Mouse (Mus musculus): Measurements from ENCODE around the gene Ap1m1.

Gene Ap1m1

DNA sequence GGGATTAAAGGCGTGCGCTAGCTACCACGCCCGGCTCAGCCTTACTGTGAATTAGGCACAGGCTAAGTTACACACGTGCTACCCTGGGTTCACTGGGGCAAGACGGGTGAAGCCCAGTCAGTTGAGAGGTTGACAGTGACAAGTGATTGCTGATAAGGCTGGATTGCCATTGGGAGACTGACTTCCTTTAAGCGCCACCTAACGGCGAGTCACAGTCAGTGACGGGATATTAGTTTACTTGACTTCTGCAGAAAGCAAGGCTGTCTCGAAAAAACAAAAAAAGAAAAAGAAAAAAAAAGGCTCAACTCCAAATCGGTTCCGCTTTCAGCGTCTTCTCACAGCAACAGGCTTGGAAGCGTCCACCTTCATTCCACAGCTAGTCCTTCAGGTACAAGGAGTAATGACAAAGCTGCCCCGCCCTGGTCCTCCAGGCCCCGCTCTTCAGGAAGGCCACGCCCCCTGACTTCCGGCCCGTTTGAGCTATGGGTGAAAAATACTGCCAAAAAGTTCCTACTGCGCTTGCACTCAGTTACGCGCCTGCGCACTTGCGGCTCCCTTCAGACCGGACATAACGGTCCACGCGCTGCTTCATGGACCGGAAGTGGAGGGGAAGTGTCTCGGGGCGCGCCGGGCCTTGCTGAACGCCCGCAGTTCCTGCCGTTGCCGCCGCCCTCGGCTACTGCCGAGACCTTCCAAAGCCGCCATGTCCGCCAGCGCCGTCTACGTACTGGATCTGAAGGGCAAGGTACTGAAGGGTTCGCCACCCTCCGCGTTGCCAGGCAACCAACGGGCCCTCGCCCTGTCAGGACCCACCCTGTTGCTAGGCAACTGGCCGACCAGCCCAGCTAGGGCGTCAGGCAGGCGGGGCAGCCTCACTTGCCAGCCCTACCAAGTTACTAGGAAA lies at the start of gene Ap1m1:
Ap1m1 (plus strand) TSS at position 520 of the 904 bp plus-strand sequence.
- peak; percentile 94 for DNase-seq (ENCODE audit: low read depth in 2 of 2, low spot score in 2 of 2)

- DNase-seq (ENCODE audit: low read depth in 2 of 2, low spot score in 2 of 2): no peak
Observed at GRCm38 (mm10) chr8:72190215-72190539, 49.6 kb upstream of the Ap1m1 start.

GRCm38 (mm10) chr8:72192065-72192464 lies 47.8 kb upstream of the Ap1m1 start:
- DNase-seq (ENCODE audit: low read depth in 2 of 2, low spot score in 2 of 2): no peak

DNA sequence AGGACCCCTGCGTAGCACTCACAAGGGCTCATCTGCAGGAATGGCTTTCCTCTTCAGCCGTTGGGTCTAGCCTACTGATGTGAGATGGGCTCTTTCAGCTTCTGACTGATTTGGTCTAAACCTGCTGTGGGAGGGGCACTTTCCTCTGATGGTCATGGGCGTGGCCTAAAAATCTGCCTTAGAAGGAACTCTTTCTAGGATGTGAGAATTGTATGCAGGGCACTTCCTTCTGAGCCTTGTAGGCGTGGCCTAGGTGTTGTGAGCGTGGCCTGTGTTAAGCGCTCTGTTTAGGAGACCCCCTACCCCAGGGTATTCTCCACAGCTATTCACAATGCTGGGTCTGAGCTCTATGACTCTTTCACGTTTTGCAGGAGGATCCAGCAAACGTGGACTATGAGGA lies 41.8 kb upstream of the Ap1m1 start:
- DNase-seq (ENCODE audit: low read depth in 2 of 2, low spot score in 2 of 2): no peak

- no peak for DNase-seq (ENCODE audit: low read depth in 2 of 2, low spot score in 2 of 2)
Observed at GRCm38 (mm10) chr8:72208582-72208981, 31.2 kb upstream of the Ap1m1 start.

DNA sequence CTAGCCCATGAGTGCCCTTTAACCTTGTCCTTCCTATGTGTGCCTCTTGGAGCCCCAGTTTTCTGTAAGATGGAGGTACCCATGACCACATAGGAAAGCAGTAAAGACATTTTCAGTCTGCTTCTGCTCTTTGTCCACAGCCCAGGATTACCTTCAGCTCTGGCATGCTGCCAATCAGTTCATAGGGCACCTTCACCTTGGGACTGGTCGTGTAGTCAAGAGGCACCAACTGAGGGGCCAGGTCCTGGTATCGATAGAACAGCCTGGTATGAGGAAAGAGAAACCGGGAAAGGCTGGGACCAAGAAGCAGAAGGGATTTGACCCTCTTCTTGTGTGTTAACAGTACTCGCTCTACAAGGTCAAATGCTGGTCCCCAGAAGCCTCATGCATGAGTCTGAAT lies 29.6 kb upstream of the Ap1m1 start:
- DNase-seq (ENCODE audit: low read depth in 2 of 2, low spot score in 2 of 2): no peak

GRCm38 (mm10) chr8:72210710-72211109 lies 29.1 kb upstream of the Ap1m1 start:
- no peak for DNase-seq (ENCODE audit: low read depth in 2 of 2, low spot score in 2 of 2)

GRCm38 (mm10) chr8:72211846-72212245 lies 28.0 kb upstream of the Ap1m1 start:
- DNase-seq (ENCODE audit: low read depth in 2 of 2, low spot score in 2 of 2): no peak

DNA sequence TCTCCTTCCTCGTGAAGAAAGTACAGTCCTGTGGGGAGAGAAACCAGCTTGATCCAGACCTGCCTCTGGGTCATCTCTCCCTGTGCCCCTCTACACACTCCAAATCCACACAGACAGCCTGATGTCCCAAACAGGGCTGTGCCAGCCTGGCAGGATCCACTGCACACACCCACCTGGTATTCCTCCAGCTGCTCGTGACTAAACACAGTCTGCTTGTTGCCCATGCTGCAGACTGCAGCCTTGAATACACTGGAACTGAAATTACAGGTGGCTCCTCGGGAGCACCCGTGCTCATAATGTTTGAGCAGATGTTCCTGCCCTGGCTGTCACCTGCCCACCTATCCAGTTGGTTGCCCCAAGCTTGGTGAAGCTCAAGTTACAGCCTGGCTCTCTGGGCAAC lies 27.1 kb upstream of the Ap1m1 start, which contains the start of gene Cib3:
Cib3 (minus strand) TSS at position 87 of the 400 bp plus-strand sequence.
- DNase-seq (ENCODE audit: low read depth in 2 of 2, low spot score in 2 of 2): no peak

- no peak for DNase-seq (ENCODE audit: low read depth in 2 of 2, low spot score in 2 of 2)
Observed at GRCm38 (mm10) chr8:72213536-72213935, 26.3 kb upstream of the Ap1m1 start, which contains the start of gene Gm11034. Gene Gm11034 (minus strand): TSS chr8:72213636.

DNA sequence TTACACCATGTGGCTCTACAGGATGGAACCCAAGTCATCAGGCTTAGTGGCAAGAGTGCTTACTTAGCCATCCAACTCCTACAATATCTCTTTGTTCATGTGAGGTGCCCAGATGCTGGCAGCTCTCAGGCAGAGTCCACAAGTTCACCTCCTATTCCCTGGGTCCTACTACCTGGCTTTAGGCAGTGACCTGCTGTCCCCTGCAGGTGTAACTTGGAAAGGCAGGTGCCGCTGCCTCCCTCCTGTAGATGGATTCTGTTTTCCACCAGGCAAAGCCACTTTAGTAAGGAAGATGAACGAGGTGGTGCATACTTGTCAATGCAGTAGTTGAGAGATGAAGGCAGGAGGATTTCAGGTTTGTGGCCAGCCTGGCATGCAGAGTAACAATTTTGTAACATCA lies 24.8 kb upstream of the Ap1m1 start:
- peak; percentile 47 to 52 for DNase-seq (ENCODE audit: low read depth in 2 of 2, low spot score in 2 of 2)

DNA sequence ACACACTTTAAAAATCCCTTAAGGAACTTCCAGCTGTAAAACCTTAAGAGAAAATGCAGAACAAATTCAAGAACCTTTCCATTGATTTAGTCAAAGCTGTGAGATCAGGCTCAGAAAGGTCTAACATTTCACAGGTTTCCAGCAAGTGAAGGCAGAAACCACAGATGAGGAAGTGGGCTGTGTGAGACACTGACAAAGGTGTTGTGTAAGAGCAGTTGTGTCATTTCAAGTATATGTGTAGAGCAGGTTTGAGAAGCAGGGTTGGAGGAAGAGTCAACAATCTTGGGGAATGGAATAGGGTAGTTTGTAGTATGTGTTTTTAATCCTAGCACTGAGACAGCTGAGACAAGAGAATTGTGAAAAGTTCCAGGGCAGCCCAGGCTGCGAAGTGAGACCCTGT lies 23.9 kb upstream of the Ap1m1 start:
- peak; percentile 19 to 26 for DNase-seq (ENCODE audit: low read depth in 2 of 2, low spot score in 2 of 2)

DNA sequence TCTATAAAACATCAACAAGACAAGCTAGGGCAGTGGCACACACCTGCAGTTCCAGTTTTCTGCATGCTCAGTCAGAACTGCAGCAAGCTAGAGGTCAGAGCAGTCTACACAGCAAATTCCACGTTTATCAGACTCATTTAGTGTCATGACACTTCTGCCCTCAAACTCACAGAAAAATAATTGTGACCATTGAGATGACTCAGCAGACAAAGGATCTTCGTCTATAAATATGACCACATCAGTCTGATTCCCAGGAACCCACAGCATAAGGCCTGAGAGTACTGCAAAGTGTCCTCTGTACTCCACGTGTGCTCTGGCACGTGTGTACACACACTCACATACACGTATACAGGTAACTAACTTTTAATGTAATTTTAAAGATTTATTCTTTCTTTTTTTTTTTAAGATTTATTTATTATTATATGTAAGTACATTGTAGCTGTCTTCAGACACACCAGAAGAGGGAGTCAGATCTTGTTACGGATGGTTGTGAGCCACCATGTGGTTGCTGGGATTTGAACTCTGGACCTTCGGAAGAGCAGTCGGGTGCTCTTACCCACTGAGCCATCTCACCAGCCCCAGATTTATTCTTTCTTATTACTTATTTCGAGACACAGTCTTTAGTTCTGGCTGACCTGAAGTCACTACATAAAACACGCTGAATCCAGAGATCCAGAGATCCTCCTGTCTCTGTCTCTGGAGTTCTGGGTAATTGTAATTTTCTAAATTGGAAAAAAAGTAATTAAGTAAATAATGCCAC lies 20.9 kb upstream of the Ap1m1 start:
- DNase-seq (ENCODE audit: low read depth in 2 of 2, low spot score in 2 of 2): no peak

DNA sequence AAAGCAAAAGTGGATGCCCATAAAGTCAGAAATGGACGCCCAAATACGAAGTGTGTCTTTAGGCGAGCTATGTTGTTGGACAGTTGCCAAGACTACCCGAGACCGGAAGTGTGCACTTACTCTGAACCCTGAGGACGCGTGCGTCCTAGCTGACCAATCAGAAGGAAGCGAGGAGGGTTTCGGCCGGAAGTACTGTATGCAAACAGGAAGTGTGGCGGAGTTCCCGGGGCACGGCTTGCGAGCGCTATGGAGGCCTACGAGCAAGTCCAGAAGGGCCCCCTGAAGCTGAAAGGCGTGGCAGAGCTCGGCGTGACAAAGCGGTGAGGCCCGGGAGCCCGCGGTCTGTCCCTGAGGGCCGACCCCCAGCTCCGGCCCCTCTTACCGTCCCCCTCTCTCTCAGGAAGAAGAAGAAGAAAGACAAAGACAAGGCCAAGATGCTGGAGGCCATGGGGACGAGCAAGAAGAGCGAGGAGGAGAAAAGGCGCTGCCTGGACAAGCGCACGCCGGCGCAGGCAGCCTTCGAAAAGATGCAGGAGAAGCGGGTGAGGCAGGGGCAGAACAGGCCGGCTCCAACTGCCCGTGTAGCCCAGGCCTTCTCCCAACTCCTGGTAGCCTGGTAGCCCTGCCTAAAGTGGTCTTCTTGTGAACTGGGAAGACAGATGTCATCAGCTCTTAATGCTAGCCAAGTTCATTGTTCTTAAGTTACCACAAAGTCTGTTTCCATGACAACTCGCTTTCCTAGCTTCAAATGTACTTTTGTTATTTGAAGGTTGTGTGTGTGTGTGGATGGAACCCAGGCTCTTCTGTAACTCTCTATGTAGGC lies 20.1 kb upstream of the Ap1m1 start, which contains the start of gene Fam32a:
Fam32a (plus strand) TSS at position 190 of the 823 bp plus-strand sequence.
- DNase-seq (ENCODE audit: low read depth in 2 of 2, low spot score in 2 of 2): peak; percentile 80 to 81

DNA sequence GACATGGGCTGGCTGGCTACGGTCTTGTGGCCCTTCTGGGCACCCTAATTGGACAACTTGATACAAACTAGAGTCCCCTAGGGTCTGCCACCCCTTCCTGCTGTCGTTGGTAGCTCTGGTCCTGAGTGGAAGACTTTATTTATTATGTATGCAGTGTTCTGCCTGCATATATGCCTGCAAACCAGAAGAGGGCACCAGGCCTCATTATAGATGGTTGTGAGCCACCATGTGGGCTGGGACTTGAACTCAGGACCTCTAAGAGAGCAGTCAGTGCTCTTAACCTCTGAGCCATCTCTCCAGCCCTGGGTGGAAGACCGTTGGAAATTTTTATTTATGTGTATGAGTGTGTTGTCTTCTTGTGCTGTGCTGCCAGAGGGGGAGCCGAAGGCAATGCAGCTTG lies 19.1 kb upstream of the Ap1m1 start:
- no peak for DNase-seq (ENCODE audit: low read depth in 2 of 2, low spot score in 2 of 2)

DNA sequence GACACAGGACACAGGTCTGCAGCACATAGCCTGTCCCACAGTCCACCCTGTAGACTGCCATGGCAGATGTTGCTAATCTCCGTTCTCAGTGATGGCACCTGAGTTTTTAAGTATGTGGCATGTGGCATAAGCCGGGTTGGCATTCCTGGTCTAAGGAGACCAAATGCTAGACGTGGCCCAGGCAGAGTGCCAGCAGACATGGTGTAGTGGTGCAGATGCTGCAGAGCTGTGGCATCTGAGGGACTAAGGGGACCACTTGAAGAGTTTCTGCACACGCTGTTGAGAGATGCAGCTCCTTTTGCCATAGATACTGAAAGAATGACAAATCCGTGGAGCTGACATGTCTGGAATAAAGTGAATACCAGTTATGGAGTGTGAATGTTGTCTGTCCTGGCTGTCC lies 17.2 kb upstream of the Ap1m1 start:
- no peak for DNase-seq (ENCODE audit: low read depth in 2 of 2, low spot score in 2 of 2)

DNA sequence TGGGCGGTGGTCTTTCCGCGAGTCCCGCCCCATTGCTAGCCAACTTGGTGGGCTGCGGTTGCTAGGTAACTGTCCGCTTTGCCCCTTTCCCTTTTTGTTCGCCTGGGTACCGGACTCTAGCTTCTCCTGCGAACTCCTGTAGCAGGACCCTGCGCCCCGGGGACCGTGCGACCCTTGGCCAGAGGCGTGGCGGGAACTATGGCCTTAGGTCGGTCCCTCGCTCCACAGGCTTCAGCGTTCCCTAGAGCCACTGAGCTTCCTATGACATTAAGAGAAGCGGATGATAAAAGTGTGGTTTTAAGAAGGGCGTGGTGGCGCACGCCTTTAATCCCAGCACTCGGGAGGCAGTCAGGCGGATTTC lies 565 bp downstream of the Ap1m1 start:
- DNase-seq (ENCODE audit: low read depth in 2 of 2, low spot score in 2 of 2): no peak

DNA sequence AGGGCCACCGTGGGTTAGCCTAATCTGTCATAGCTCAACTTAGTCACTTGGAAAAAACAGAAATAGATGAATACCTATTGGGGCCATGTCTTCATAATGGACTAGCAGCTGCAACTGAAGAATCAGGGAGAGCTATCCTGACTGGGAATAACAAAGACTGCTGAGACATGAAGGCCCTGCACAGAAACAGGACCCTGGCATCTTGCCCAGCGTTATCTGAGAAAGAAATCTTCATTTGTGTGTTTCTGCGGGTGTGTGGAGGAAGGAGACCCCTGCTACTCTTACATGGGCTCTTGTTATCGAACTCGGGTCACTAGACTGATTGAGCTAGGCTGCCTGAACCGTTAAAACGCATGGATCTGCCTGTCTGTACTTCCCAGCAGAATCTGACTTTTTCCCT lies 1.1 kb downstream of the Ap1m1 start:
- no peak for DNase-seq (ENCODE audit: low read depth in 2 of 2, low spot score in 2 of 2)

DNA sequence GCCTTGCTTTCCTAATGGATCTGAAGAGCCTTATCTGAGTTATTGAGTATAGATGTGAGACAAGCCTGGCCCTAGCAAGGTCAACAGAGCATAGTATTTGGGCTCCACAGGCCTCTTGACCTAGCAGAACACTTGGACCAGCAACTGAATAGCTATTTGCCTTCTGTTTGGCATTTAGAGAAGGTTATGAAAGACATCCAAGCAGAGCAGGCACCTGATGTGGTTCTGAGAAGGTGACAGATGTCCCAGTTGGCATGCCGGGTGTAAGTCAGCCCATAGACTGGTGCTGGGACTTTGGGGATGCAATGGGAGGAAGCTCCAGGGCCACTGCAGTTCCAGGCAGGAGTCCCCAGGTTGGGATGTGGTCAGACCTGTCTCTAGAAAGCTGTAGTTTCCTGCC lies 2.4 kb downstream of the Ap1m1 start:
- DNase-seq (ENCODE audit: low read depth in 2 of 2, low spot score in 2 of 2): no peak

- DNase-seq (ENCODE audit: low read depth in 2 of 2, low spot score in 2 of 2): no peak
Observed at GRCm38 (mm10) chr8:72244610-72245009, 4.8 kb downstream of the Ap1m1 start.

DNA sequence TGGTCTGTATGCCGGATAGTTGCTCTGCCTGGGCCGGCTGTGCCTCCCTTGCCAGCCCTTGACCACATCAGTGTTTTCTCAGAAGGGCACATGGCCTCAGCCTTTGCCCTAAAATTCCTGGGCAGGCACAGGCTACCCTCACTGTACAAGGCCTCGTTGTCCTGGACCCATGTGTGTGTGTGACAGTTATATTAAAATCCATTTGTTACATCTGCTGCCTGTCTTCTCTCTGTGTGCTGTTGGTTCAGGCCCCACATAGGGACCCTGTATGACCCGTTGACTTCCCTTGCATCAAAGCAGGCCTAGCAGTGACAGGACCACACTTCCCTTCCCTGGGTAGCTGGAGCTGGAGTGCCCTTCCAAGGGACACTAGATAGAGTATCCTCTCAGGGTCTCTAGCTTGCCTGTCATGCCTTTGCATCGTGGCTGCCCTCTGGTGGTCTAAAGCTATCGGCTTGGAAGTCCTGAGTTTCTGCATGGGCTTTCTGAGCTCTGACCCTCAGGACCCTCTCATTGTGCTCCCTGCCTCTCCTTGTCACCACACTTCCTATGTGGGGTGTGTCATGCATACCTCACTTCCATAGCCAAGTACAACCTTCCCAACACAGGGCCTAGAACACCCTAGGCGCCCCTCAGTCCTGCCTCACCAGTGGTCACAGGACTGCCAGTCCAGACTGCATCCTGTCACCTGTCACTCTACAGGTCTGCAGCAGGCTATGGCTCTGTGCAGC lies 17.5 kb downstream of the Ap1m1 start:
- DNase-seq (ENCODE audit: low read depth in 2 of 2, low spot score in 2 of 2): peak in 1 of 2 experiments; percentile 42
